Mouse (Mus musculus) liver, postnatal 0 days (tissue): Measurements from ENCODE around the gene Gas2l3.

ENCODE experiments used
- CTCF ChIP-seq: sonication (generic); IDR thresholded peaks from 2 replicates; pipeline ENCODE4 v1.5.1; 2016; ENCODE audit warnings: antibody characterized with exemption, low read depth
- EP300 ChIP-seq: IDR thresholded peaks from 2 replicates; pipeline ENCODE4 v1.6.1; 2016; ENCODE audit warnings: antibody characterized with exemption, low read depth, mild to moderate bottlenecking

- TF ChIP-seq CTCF: no peak
- no peak for TF ChIP-seq EP300
Observed at GRCm38 (mm10) chr10:89464760-89465405, 21.1 kb upstream of the Gas2l3 start.
